Mouse (Mus musculus) MN1 (cell line): Measurements from ENCODE around the gene Myadm.
"Not testable (repeated sequence)": the region's sequence is repeated elsewhere in the genome, so short reads cannot be mapped to it uniquely, and the experiment has no call there.

Experiments used
- DNase-seq: peaks from one replicate; pipeline ENCODE4 v3.0.0-alpha.2; 2016; ENCODE audit warnings: low spot score

Myadm gene

GRCm38 (mm10) chr7:3288976-3289970 lies at the start of gene Myadm, which contains the start of gene Prkcg:
Myadm (plus strand) TSS chr7:3289080.
Prkcg (plus strand) TSS chr7:3289179.
- peak; percentile 83 for DNase-seq

- DNase-seq = no peak
Observed at GRCm38 (mm10) chr7:3239193-3239592, 49.7 kb upstream of the Myadm start.

- no peak for DNase-seq
Observed at GRCm38 (mm10) chr7:3260701-3261100, 28.2 kb upstream of the Myadm start.

- DNase-seq = no peak
Observed at GRCm38 (mm10) chr7:3261446-3261845, 27.4 kb upstream of the Myadm start.

- peak; percentile 30 for DNase-seq
Observed at GRCm38 (mm10) chr7:3262789-3263188, 26.1 kb upstream of the Myadm start.

- peak; percentile 77 for DNase-seq
Observed at GRCm38 (mm10) chr7:3264390-3265022, 24.4 kb upstream of the Myadm start.

- DNase-seq = peak; percentile 25
Observed at GRCm38 (mm10) chr7:3265311-3265710, 23.6 kb upstream of the Myadm start.

GRCm38 (mm10) chr7:3267261-3267660 lies 21.6 kb upstream of the Myadm start:
- no peak for DNase-seq

GRCm38 (mm10) chr7:3267888-3268287 lies 21.0 kb upstream of the Myadm start:
- no peak for DNase-seq

- DNase-seq = no peak
Observed at GRCm38 (mm10) chr7:3268291-3268690, 20.6 kb upstream of the Myadm start.

- no peak for DNase-seq
Observed at GRCm38 (mm10) chr7:3272206-3272605, 16.7 kb upstream of the Myadm start.

- peak; percentile 52 for DNase-seq
Observed at GRCm38 (mm10) chr7:3275455-3276170, 13.3 kb upstream of the Myadm start.

- DNase-seq = not testable (repeated sequence)
Observed at GRCm38 (mm10) chr7:3276781-3277180, 12.1 kb upstream of the Myadm start.

GRCm38 (mm10) chr7:3280080-3280653 lies 8.7 kb upstream of the Myadm start:
- no peak for DNase-seq

GRCm38 (mm10) chr7:3280654-3281153 lies 8.2 kb upstream of the Myadm start:
- peak; percentile 28 for DNase-seq

- no peak for DNase-seq
Observed at GRCm38 (mm10) chr7:3281741-3282140, 7.1 kb upstream of the Myadm start.

- DNase-seq = no peak
Observed at GRCm38 (mm10) chr7:3283081-3283875, 5.6 kb upstream of the Myadm start.

GRCm38 (mm10) chr7:3284604-3285003 lies 4.3 kb upstream of the Myadm start:
- no peak for DNase-seq

- DNase-seq = no peak
Observed at GRCm38 (mm10) chr7:3286036-3286435, 2.8 kb upstream of the Myadm start.

- DNase-seq = no peak
Observed at GRCm38 (mm10) chr7:3287186-3287585, 1.7 kb upstream of the Myadm start.
